Mouse (Mus musculus): ENCODE results near the gene Pitx3.
"Not testable (repeated sequence)": the region's sequence is repeated elsewhere in the genome, so short reads cannot be mapped to it uniquely, and the experiment has no call there.

Pitx3 gene

GRCm38 (mm10) chr19:46147511-46148371, at the start of gene Pitx3:
Gene Pitx3, minus strand, starts transcription at chr19:46148326.
- peak; percentile 13 for DNase-seq (ENCODE audit: low spot score)

- DNase-seq (ENCODE audit: low spot score): no peak
These were observed 39.1 kb upstream of the Pitx3 start for GRCm38 (mm10) chr19:46187203-46187602.

- no peak for DNase-seq (ENCODE audit: low spot score)
These were observed 38.5 kb upstream of the Pitx3 start for GRCm38 (mm10) chr19:46186611-46187010.

DNA sequence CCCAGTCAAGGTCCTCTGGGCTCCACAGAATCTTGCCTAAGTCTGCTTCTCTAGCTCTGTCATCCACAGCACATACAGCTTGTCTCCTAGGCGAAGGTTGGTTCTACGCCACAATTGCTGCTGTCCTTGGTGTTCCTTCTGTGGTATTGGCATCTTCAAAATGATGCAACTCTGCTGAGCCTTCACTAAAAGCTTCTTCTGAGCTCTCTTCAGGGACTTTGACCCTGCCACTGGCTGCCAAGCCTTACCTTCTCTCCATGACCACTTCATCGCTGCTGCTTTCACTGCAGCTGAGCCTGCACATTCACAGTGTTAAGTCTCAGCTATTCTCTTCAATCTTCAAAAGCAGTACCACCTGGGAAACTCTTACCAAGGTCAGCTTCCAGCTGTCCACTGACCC, 34.1 kb upstream of the Pitx3 start:
- DNase-seq (ENCODE audit: low spot score): no peak

DNA sequence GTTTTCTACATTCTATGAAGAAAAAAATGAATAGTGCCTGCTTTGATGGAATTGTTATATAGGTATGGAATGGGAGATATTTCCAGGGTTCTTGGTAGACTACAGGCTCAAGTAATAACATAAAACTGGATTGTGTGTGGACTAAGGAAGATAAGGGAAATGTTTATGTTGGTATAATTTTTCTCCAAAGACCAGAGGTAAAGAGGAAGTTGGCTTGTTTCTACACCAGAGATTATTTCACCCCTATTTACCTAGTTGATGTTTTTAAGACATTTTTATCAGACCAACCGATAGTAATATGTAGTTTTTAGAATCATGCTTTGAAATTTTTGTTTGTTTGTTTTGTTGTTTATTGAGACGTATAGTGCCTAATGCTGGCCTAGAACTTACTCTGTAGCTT, 32.1 kb upstream of the Pitx3 start:
- DNase-seq (ENCODE audit: low spot score): no peak

DNA sequence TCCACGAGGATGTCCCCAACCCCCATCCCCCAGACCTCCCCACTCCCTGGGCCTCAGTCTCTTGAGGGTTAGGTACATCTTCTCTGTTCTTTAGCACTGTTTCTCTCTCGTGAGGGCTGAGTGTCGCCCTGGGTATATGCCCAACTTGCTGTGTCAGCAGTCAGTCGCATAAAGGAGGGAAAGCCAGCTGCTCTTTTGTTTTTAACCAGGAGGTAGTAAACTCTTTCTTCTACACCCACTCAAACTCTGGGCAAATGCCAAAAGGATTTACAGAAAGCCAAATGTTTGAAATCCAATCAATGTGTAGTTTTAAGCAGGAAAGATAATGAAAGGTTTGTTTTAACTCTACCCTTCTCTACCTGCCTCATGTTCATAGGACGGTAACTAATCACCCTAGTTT, 28.9 kb upstream of the Pitx3 start:
- DNase-seq (ENCODE audit: low spot score): no peak

GRCm38 (mm10) chr19:46175173-46175572, 27.0 kb upstream of the Pitx3 start:
- no peak for DNase-seq (ENCODE audit: low spot score)

DNA sequence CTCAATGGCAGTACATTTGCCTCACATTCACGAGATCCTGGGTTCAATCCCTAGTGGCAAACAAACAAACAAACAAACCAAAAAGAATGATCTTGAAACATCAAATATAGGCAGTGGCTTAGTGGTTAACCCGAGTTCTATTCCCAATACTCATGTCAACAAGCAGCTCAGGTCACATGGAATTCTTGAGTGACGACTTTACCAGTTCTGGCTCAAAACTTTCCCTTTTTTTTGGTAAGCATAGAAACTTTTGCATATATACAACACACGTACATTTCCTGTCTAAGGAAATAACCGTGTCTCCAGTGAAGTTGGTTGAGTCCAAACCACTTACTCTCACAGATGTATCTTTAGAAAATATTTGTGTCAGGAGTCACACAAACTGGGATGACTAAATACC, 24.4 kb upstream of the Pitx3 start:
- DNase-seq (ENCODE audit: low spot score): no peak

DNA sequence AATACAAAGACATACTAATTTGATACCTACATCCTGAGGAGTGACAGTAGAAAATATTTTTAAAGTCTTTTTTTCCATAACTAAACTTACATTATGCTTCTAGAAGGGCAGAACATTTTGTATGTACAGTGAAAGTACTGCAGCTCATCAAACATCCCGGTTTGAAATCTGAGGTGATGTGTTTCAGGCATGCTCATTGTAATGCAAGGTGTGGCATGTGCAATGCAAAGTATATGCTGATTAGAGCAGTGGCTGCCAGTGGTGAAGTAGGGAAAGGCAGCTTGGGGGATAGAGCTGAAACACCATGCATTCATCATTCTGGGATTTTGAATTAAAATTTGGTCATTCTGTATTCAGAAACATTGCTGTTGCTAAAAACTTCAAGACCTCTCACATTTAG, 21.8 kb upstream of the Pitx3 start:
- DNase-seq (ENCODE audit: low spot score): no peak

DNA sequence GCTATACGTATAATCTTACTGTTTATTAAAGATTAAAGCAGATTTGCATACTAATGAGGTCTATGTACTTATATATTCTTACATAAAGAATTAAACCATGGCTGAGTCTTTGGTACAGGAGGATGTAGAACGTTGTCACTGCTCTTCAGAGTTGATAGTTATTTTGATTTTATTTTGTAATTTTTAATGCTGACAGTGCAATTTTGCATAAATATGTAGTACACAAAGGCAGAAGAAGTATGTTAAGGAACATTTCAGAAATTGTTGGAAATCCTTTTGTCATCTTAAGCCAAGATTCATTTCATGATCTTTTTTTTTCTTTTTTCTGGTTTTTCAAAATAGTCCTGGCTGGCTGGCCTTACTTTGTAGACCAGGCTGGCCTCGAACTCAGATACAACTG, 21.3 kb upstream of the Pitx3 start:
- no peak for DNase-seq (ENCODE audit: low spot score)

DNA sequence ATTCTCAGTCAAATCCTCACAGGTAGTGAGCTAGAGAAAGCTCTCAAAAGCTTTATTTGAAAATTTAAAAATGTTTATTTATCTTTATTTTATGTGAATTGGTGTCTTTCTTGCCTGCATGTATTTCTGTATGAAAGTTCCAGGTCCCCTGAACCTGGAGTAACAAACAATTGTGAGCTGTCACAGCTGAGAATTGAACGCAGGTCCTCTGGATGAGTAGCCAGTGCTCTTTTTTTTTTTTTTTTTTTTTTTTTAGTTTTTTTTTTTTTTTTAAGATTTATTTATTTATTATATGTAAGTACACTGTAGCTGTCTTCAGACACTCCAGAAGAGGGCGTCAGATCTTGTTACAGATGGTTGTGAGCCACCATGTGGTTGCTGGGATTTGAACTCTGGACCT, 19.0 kb upstream of the Pitx3 start:
- DNase-seq (ENCODE audit: low spot score): not testable (repeated sequence)

DNA sequence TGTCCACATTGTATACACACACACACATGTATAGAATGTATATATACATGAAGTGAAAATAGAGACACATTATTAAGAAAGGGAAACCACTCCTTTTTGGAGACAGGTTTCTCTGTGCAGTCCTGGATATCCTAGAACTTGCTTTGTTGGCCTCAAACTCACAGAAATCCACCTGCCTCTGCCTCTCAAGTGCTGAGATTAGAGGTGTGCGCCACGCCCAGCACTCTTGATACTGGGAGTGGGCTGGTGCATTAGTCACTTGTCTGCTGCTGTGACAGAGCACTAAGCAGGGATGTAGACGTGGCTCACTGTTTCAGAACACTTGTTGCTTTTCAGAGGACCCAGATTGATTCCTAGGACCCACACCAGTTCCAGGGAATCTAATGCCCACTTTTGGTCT, 17.8 kb upstream of the Pitx3 start:
- no peak for DNase-seq (ENCODE audit: low spot score)

- DNase-seq (ENCODE audit: low spot score): peak; percentile 92
These were observed 4.1 kb upstream of the Pitx3 start, which contains the start of gene Gbf1 for GRCm38 (mm10) chr19:46152127-46152803. Gene Gbf1, plus strand, starts transcription at chr19:46152509.

- DNase-seq (ENCODE audit: low spot score): no peak
These were observed 965 bp upstream of the Pitx3 start for GRCm38 (mm10) chr19:46149091-46149490.

GRCm38 (mm10) chr19:46148372-46148760, 240 bp upstream of the Pitx3 start:
- DNase-seq (ENCODE audit: low spot score): peak; percentile 85

DNA sequence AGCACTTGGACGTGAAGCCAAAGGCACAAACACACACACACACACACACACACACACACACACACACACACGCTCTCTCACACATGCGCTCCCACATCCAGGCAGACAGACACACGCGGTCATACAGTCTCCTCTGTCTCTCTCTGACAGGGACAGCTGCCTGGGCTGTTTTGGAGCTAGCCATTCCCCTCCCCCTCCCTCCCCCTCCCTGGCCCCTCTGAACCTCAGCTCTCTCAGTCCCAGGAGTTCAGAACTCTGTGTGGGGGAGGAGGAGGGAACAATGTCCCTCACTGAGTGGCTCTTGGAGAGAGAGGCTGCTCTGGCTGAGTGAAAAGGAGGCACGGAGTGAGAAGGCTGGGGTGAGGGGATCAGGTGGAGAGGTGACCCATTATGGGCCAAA, 7.0 kb downstream of the Pitx3 start:
- DNase-seq (ENCODE audit: low spot score): no peak

GRCm38 (mm10) chr19:46140324-46140723, 7.8 kb downstream of the Pitx3 start:
- DNase-seq (ENCODE audit: low spot score): no peak

GRCm38 (mm10) chr19:46136639-46137580, 11.2 kb downstream of the Pitx3 start:
- DNase-seq (ENCODE audit: low spot score): peak; percentile 74

GRCm38 (mm10) chr19:46135789-46136638, 12.1 kb downstream of the Pitx3 start:
- peak; percentile 63 for DNase-seq (ENCODE audit: low spot score)

DNA sequence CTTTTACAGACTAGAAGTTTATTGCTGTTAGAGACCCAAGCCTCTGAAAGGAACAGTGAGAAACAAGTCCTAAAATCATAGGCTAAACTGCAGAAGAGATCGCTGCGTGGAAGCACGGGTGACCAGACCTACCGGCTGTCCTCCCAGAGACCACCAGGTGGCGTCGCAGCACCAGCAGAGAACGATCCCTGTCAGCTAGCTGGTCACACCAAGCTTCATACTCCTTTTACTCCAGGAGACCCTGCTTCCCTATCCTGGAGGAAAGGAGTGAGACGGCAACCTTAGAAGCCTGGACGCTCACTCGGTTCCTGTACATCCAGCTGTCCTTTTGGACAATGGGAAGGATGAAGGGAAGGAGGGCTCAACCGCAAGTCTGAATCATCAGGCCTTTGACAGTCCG, 12.8 kb downstream of the Pitx3 start:
- peak; percentile 92 for DNase-seq (ENCODE audit: low spot score)

DNA sequence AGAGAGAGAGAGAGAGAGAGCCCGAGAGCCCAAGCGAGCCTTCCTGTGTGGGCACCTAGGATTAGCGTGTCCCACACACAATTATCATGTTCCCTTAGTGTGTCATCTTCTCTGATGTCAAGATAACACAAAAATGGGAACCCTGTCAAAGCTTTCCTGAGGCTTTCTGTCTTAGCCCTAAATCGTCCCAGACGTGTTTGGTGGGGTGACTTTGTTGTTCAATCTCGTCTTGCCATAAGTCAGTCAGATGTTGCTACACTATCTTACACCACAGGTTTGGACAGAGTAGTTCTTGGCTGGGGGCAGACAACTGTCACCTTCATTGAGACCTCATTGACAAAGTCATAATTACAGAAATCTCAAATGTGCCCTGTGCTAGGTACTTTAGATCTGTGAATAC, 15.5 kb downstream of the Pitx3 start:
- DNase-seq (ENCODE audit: low spot score): no peak

Data from urinary bladder, postnatal 14 days (tissue).